Mouse (Mus musculus): ENCODE results near the gene Art1. TPM values are rescaled to one million over a fixed set of nuclear protein-coding genes. Genes with fewer than 3 reads are reported as not detected.

The Art1 gene
- polyA plus RNA-seq (2012; fragmentation: generic; extraction: Trizol): 44.4 TPM

- Histone ChIP-seq H3K27me3 (ENCODE audit: control insufficient read depth, insufficient read depth, insufficient read length) (peaks cover 8% of the 10 kb centered on the region), H3ac (ENCODE audit: control insufficient read depth, insufficient read length) (no peak within 1 kb of the TSS), H3K4me2 (ENCODE audit: low read depth) (peak within 1 kb of the TSS; percentile 68), H3K4me3 (peak within 1 kb of the TSS; percentile 23), H3K36me3 (ENCODE audit: control insufficient read depth, insufficient read depth) (no peaks in the 10 kb centered on the region), H3K79me2 (ENCODE audit: control insufficient read depth, insufficient read depth) (no peaks in the 10 kb centered on the region)
- TF ChIP-seq E2F4 (IDR thresholded peaks at IDR 0.05; ENCODE audit: insufficient read depth) (no peak), MAX (IDR thresholded peaks at IDR 0.05; ENCODE audit: low read depth) (no peak), CEBPB (IDR thresholded peaks at IDR 0.05; ENCODE audit: insufficient read depth, poor library complexity, severe bottlenecking) (no peak), TCF3 (IDR thresholded peaks at IDR 0.05; ENCODE audit: insufficient read length, low read depth) (no peak), TCF12 (IDR thresholded peaks at IDR 0.05; ENCODE audit: insufficient read depth, poor library complexity, severe bottlenecking) (no peak), POLR2A (IDR thresholded peaks at IDR 0.05; ENCODE audit: insufficient read length, low read depth) (peak; percentile 71), REST (IDR thresholded peaks at IDR 0.05; ENCODE audit: insufficient read depth, insufficient read length) (no peak), MYOG (IDR thresholded peaks at IDR 0.05; ENCODE audit: control insufficient read depth in 1 of 3, insufficient read depth in 1 of 3, insufficient read length in 2 of 3, low read depth in 2 of 3) (peak in 2 of 3 experiments; percentile 72 to 76), POLR2AphosphoS2 (IDR thresholded peaks at IDR 0.05; ENCODE audit: insufficient read length, low read depth) (peak; percentile 74), USF1 (IDR thresholded peaks at IDR 0.05; ENCODE audit: low read depth) (no peak), MYOD1 (IDR thresholded peaks at IDR 0.05; ENCODE audit: control insufficient read depth in 1 of 3, insufficient read length in 2 of 3, low read depth in 2 of 3) (peak in 2 of 3 experiments; percentile 54 to 77), SRF (IDR thresholded peaks at IDR 0.05; ENCODE audit: control insufficient read depth, insufficient read length, low read depth) (no peak)
These were observed at the start of gene Art1 for GRCm38 (mm10) chr7:102101487-102101886. TSS of gene Art1 (plus strand) at chr7:102101743.

- H3K79me2 ChIP-seq (ENCODE audit: control insufficient read depth, insufficient read depth): peaks cover 72% of the 10 kb centered on the region
- no peaks in the 10 kb centered on the region for H3K27me3 ChIP-seq (ENCODE audit: control insufficient read depth, insufficient read depth, insufficient read length)
- peaks cover 20% of the 10 kb centered on the region for H3K36me3 ChIP-seq (ENCODE audit: control insufficient read depth, insufficient read depth)
- no peak for TF ChIP-seq CEBPB (IDR thresholded peaks at IDR 0.05; ENCODE audit: insufficient read depth, poor library complexity, severe bottlenecking)
- no peak for TF ChIP-seq SRF (IDR thresholded peaks at IDR 0.05; ENCODE audit: control insufficient read depth, insufficient read length, low read depth)
- no peak for TF ChIP-seq POLR2AphosphoS2 (IDR thresholded peaks at IDR 0.05; ENCODE audit: insufficient read length, low read depth)
- TF ChIP-seq TCF12 (IDR thresholded peaks at IDR 0.05; ENCODE audit: insufficient read depth, poor library complexity, severe bottlenecking): no peak
- TF ChIP-seq TCF3 (IDR thresholded peaks at IDR 0.05; ENCODE audit: insufficient read length, low read depth): no peak
- no peak for TF ChIP-seq USF1 (IDR thresholded peaks at IDR 0.05; ENCODE audit: low read depth)
- TF ChIP-seq POLR2A (IDR thresholded peaks at IDR 0.05; ENCODE audit: insufficient read length, low read depth): no peak
- TF ChIP-seq E2F4 (IDR thresholded peaks at IDR 0.05; ENCODE audit: insufficient read depth): no peak
- no peak for TF ChIP-seq MAX (IDR thresholded peaks at IDR 0.05; ENCODE audit: low read depth)
- TF ChIP-seq MYOG (IDR thresholded peaks at IDR 0.05; ENCODE audit: control insufficient read depth in 1 of 3, insufficient read depth in 1 of 3, insufficient read length in 2 of 3, low read depth in 2 of 3): no peak
- no peak for TF ChIP-seq MYOD1 (IDR thresholded peaks at IDR 0.05; ENCODE audit: control insufficient read depth in 1 of 3, insufficient read length in 2 of 3, low read depth in 2 of 3)
- H3K4me3 ChIP-seq: no peak overlapping the region
- H3K4me2 ChIP-seq (ENCODE audit: low read depth): no peak overlapping the region
- H3ac ChIP-seq (ENCODE audit: control insufficient read depth, insufficient read length): no peak overlapping the region
These were observed 40.2 kb upstream of the Art1 start for GRCm38 (mm10) chr7:102061353-102061752.

- peaks cover 73% of the 10 kb centered on the region for H3K79me2 ChIP-seq (ENCODE audit: control insufficient read depth, insufficient read depth)
- H3K4me3 ChIP-seq: no peak overlapping the region
- peaks cover 20% of the 10 kb centered on the region for H3K36me3 ChIP-seq (ENCODE audit: control insufficient read depth, insufficient read depth)
- TF ChIP-seq TCF12 (IDR thresholded peaks at IDR 0.05; ENCODE audit: insufficient read depth, poor library complexity, severe bottlenecking) (no peak), MYOD1 (IDR thresholded peaks at IDR 0.05; ENCODE audit: control insufficient read depth in 1 of 3, insufficient read length in 2 of 3, low read depth in 2 of 3) (no peak), SRF (IDR thresholded peaks at IDR 0.05; ENCODE audit: control insufficient read depth, insufficient read length, low read depth) (no peak), MYOG (IDR thresholded peaks at IDR 0.05; ENCODE audit: control insufficient read depth in 1 of 3, insufficient read depth in 1 of 3, insufficient read length in 2 of 3, low read depth in 2 of 3) (no peak), POLR2AphosphoS2 (IDR thresholded peaks at IDR 0.05; ENCODE audit: insufficient read length, low read depth) (no peak), CEBPB (IDR thresholded peaks at IDR 0.05; ENCODE audit: insufficient read depth, poor library complexity, severe bottlenecking) (no peak), TCF3 (IDR thresholded peaks at IDR 0.05; ENCODE audit: insufficient read length, low read depth) (no peak), MAX (IDR thresholded peaks at IDR 0.05; ENCODE audit: low read depth) (no peak), POLR2A (IDR thresholded peaks at IDR 0.05; ENCODE audit: insufficient read length, low read depth) (no peak), USF1 (IDR thresholded peaks at IDR 0.05; ENCODE audit: low read depth) (no peak), E2F4 (IDR thresholded peaks at IDR 0.05; ENCODE audit: insufficient read depth) (no peak), REST (IDR thresholded peaks at IDR 0.05; ENCODE audit: insufficient read depth, insufficient read length) (no peak)
- no peak overlapping the region for H3ac ChIP-seq (ENCODE audit: control insufficient read depth, insufficient read length)
- no peak overlapping the region for H3K4me2 ChIP-seq (ENCODE audit: low read depth)
- no peaks in the 10 kb centered on the region for H3K27me3 ChIP-seq (ENCODE audit: control insufficient read depth, insufficient read depth, insufficient read length)
These were observed 39.3 kb upstream of the Art1 start for GRCm38 (mm10) chr7:102062203-102062602.

GRCm38 (mm10) chr7:102063891-102064290, 37.7 kb upstream of the Art1 start:
- H3K4me3 ChIP-seq: peak overlapping the region; percentile 81
- no peaks in the 10 kb centered on the region for H3K27me3 ChIP-seq (ENCODE audit: control insufficient read depth, insufficient read depth, insufficient read length)
- peaks cover 58% of the 10 kb centered on the region for H3K79me2 ChIP-seq (ENCODE audit: control insufficient read depth, insufficient read depth)
- H3ac ChIP-seq (ENCODE audit: control insufficient read depth, insufficient read length): no peak overlapping the region
- H3K36me3 ChIP-seq (ENCODE audit: control insufficient read depth, insufficient read depth): peaks cover 14% of the 10 kb centered on the region
- H3K4me2 ChIP-seq (ENCODE audit: low read depth): peak overlapping the region; percentile 85
- TF ChIP-seq SRF (IDR thresholded peaks at IDR 0.05; ENCODE audit: control insufficient read depth, insufficient read length, low read depth): no peak
- no peak for TF ChIP-seq POLR2AphosphoS2 (IDR thresholded peaks at IDR 0.05; ENCODE audit: insufficient read length, low read depth)
- TF ChIP-seq E2F4 (IDR thresholded peaks at IDR 0.05; ENCODE audit: insufficient read depth): no peak
- no peak for TF ChIP-seq POLR2A (IDR thresholded peaks at IDR 0.05; ENCODE audit: insufficient read length, low read depth)
- no peak for TF ChIP-seq REST (IDR thresholded peaks at IDR 0.05; ENCODE audit: insufficient read depth, insufficient read length)
- TF ChIP-seq MAX (IDR thresholded peaks at IDR 0.05; ENCODE audit: low read depth): no peak
